Mouse (Mus musculus) cerebellum, adult 9-10 months (tissue): ENCODE data around the gene Glipr1.

Source experiments
- DNase-seq: peaks from one replicate; pipeline ENCODE4 v3.0.0; 2022

Gene Glipr1

GRCm38 (mm10) chr10:111959353-111959752 is 43.1 kb downstream of the Glipr1 start:
- DNase-seq = no peak

- no peak for DNase-seq
These were observed 44.4 kb downstream of the Glipr1 start for GRCm38 (mm10) chr10:111958046-111958421.

GRCm38 (mm10) chr10:111957271-111958045 is 45.0 kb downstream of the Glipr1 start:
- peak; percentile 70 for DNase-seq

GRCm38 (mm10) chr10:111955836-111956235 is 46.6 kb downstream of the Glipr1 start:
- no peak for DNase-seq

- no peak for DNase-seq
These were observed 53.4 kb downstream of the Glipr1 start for GRCm38 (mm10) chr10:111949008-111949407.

- DNase-seq = no peak
These were observed 54.4 kb downstream of the Glipr1 start for GRCm38 (mm10) chr10:111948041-111948440.

GRCm38 (mm10) chr10:111945563-111945962 is 56.9 kb downstream of the Glipr1 start:
- DNase-seq = no peak

- no peak for DNase-seq
These were observed 59.4 kb downstream of the Glipr1 start for GRCm38 (mm10) chr10:111943026-111943425.

GRCm38 (mm10) chr10:111937146-111937534 is 65.3 kb downstream of the Glipr1 start:
- no peak for DNase-seq

- no peak for DNase-seq
These were observed 65.8 kb downstream of the Glipr1 start for GRCm38 (mm10) chr10:111936491-111937145.

GRCm38 (mm10) chr10:111936021-111936420 is 66.4 kb downstream of the Glipr1 start:
- no peak for DNase-seq
